Mouse (Mus musculus) B cell, adult 67 days (primary cell): ENCODE measurements around the gene Iqcd. TPM values are rescaled to one million over a fixed set of nuclear protein-coding genes. Genes with fewer than 3 reads are reported as not detected.

Experiments
- total RNA-seq, 2 experiments: library from RNA; stranded (reverse); gene quantifications; 4 replicates each; pipeline ENCODE4 v1.2.4; 2023

Iqcd gene
- not detected for total RNA-seq

GRCm38 (mm10) chr5:120588569-120589094, at the start of gene Iqcd, which contains the start of gene Tpcn1:
Iqcd (plus strand) TSS chr5:120589016.
Tpcn1 (minus strand) TSS chr5:120588673.

GRCm38 (mm10) chr5:120612442-120612821, 23.6 kb downstream of the Iqcd start, which contains the start of the genes Rita1 and Ddx54:
Rita1 (minus strand) TSS chr5:120612589.
Ddx54 (plus strand) TSS chr5:120612739.

GRCm38 (mm10) chr5:120634131-120634530, 45.3 kb downstream of the Iqcd start, which contains the start of gene Cfap73:
Cfap73 (minus strand) TSS chr5:120634235.

GRCm38 (mm10) chr5:120648569-120649373, 60.0 kb downstream of the Iqcd start, which contains the start of gene Rasal1:
Rasal1 (plus strand) TSS chr5:120648812.

Other genes starting within 250 kb of the Iqcd start
- not detected for gene Lhx5, start 157.3 kb upstream of the Iqcd start, total RNA-seq
- gene Sdsl, start 116.2 kb upstream of the Iqcd start, total RNA-seq, result not detected
- not detected for gene Sds, start 112.5 kb upstream of the Iqcd start, total RNA-seq
- 10 to 100 TPM; 23.9 to 29.9 TPM for gene Plbd2, start 85.4 kb upstream of the Iqcd start, total RNA-seq
- 10 to 100 TPM; 12.7 to 28.1 TPM for gene Slc8b1, start 77.8 kb upstream of the Iqcd start, total RNA-seq
- gene Tpcn1, start 343 bp upstream of the Iqcd start, total RNA-seq, result 10 to 100 TPM; 44.3 to 46.9 TPM
- 1 to 10 TPM; 5.8 to 6.0 TPM for gene Rita1, start 23.6 kb downstream of the Iqcd start, total RNA-seq
- gene Ddx54, start 23.7 kb downstream of the Iqcd start, total RNA-seq, result 100 to 1,000 TPM; 170 to 180 TPM
- gene Cfap73, start 45.2 kb downstream of the Iqcd start, total RNA-seq, result not detected
- 10 to 100 TPM; 49.7 to 54.9 TPM for gene Rasal1, start 59.8 kb downstream of the Iqcd start, total RNA-seq
- 100 to 1,000 TPM; 260 to 264 TPM for gene Dtx1, start 122.9 kb downstream of the Iqcd start, total RNA-seq
- 1 to 10 TPM; 5.0 to 9.7 TPM for gene Oas2, start 160.8 kb downstream of the Iqcd start, total RNA-seq
- gene Oas3, start 188.6 kb downstream of the Iqcd start, total RNA-seq, result 1 to 10 TPM; 1.7 to 5.0 TPM
- gene Oas1e, start 206.5 kb downstream of the Iqcd start, total RNA-seq, result 1 to 10 TPM in 1 of 2 experiments, under 1 TPM in 1; 0.98 to 2.1 TPM
- 10 to 100 TPM; 12.0 to 17.8 TPM for gene Oas1c, start 223.5 kb downstream of the Iqcd start, total RNA-seq